Mouse (Mus musculus): ENCODE results near the gene Irgq.

- no peak for TF ChIP-seq EP300 (IDR thresholded peaks at IDR 0.05)
- no peak for TF ChIP-seq CTCF (IDR thresholded peaks at IDR 0.05)
These were observed 49.5 kb upstream of the Irgq start for GRCm38 (mm10) chr7:24480986-24481473.
